Mouse (Mus musculus) thymus, adult 2 months (tissue): Measurements from ENCODE around the gene Zdhhc24.

Experiments used
- CTCF ChIP-seq: fragments of 200-500 bp; IDR thresholded peaks from 2 replicates; pipeline ENCODE4 v1.5.1; 2012; ENCODE audit warnings: mild to moderate bottlenecking, control low read depth, low read length, moderate library complexity, borderline replicate concordance; ENCODE audit not compliant: control insufficient read depth, poor library complexity, insufficient read depth; ENCODE audit errors: extremely low read depth
- POLR2A ChIP-seq: fragments of 200-500 bp; IDR thresholded peaks from 2 replicates; pipeline ENCODE4 v1.6.1; 2012; ENCODE audit warnings: mild to moderate bottlenecking, low read length, control low read depth, moderate library complexity; ENCODE audit not compliant: control insufficient read depth, poor library complexity, insufficient read depth; ENCODE audit errors: extremely low read depth

DNA sequence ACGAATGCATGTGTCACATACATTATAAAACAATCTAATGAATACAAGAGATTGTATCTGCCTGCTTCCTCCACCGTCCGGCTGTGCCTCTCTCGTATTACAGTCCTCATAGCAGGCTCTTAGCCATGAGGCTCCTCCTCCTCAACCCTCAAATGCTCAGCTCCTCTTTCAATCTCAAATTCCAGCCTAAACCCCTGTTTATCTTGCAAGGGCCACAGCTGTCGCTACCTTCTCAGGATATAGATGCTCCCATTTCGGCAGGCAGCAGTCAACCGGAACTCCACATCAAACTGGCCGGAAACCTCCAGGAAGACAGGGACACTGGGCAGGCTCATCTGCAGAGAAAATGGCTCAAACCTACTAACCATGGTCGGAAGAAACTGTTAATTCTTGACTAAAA, 20.5 kb downstream of the Zdhhc24 start:
- no peak for TF ChIP-seq CTCF
- no peak for TF ChIP-seq POLR2A
